Mouse (Mus musculus) C2C12 (cell line): ENCODE measurements around the gene Slc36a3. TPM values are rescaled to one million over a fixed set of nuclear protein-coding genes. Genes with fewer than 3 reads are reported as not detected.
"Not testable (repeated sequence)": the region's sequence is repeated elsewhere in the genome, so short reads cannot be mapped to it uniquely, and the experiment has no call there.

Source experiments
- H3K27me3 ChIP-seq: one replicate; pipeline ENCODE4 v1.6.1; 2011; ENCODE audit not compliant: control insufficient read depth, insufficient read depth, insufficient read length
- H3K36me3 ChIP-seq: one replicate; pipeline ENCODE4 v1.6.1; 2011; ENCODE audit not compliant: control insufficient read depth, insufficient read depth
- H3K4me3 ChIP-seq: one replicate; pipeline ENCODE4 v1.5.1; 2011; ENCODE audit warnings: mild to moderate bottlenecking, control low read depth; ENCODE audit not compliant: poor library complexity, insufficient read depth, severe bottlenecking
- H3K79me2 ChIP-seq: one replicate; pipeline ENCODE4 v1.6.1; 2011; ENCODE audit not compliant: control insufficient read depth, insufficient read depth
- H3K79me3 ChIP-seq: one replicate; pipeline ENCODE4 v1.6.1; 2011; ENCODE audit warnings: low read depth, control low read depth
- H3ac ChIP-seq: one replicate; pipeline ENCODE3; 2011; ENCODE audit warnings: low read depth; ENCODE audit not compliant: control insufficient read depth, insufficient read length
- CEBPB ChIP-seq: IDR thresholded peaks from one replicate; pipeline ENCODE4 v1.6.1; 2011; ENCODE audit warnings: low read depth, mild to moderate bottlenecking, control low read depth, moderate library complexity
- CTCF ChIP-seq: IDR thresholded peaks from one replicate; pipeline ENCODE4 v1.5.1; 2011; ENCODE audit not compliant: control insufficient read depth, insufficient read depth, insufficient read length
- FOSL1 ChIP-seq: IDR thresholded peaks from one replicate; pipeline ENCODE4 v1.8.0; 2011; ENCODE audit warnings: mild to moderate bottlenecking, low read length; ENCODE audit not compliant: poor library complexity, insufficient read depth, severe bottlenecking
- MAX ChIP-seq: IDR thresholded peaks from one replicate; pipeline ENCODE4 v1.6.1; 2011; ENCODE audit warnings: mild to moderate bottlenecking, control low read depth
- MYOD1 ChIP-seq: IDR thresholded peaks from one replicate; pipeline ENCODE4 v1.6.1; 2011; ENCODE audit warnings: low read depth; ENCODE audit not compliant: control insufficient read depth, insufficient read length
- MYOG ChIP-seq: IDR thresholded peaks from one replicate; pipeline ENCODE4 v1.6.1; 2011; ENCODE audit not compliant: control insufficient read depth, insufficient read length; ENCODE audit errors: extremely low read depth
- USF1 ChIP-seq: IDR thresholded peaks from one replicate; pipeline ENCODE4 v1.6.1; 2011; ENCODE audit warnings: low read depth, mild to moderate bottlenecking, control low read depth, moderate library complexity
- polyA plus RNA-seq: library from polyadenylated mRNA; unstranded; fragments of >200 nt; fragmentation: generic; extraction: Trizol; gene quantifications from one replicate; pipeline ENCODE4 v1.2.1, GENCODE M21; 2012; ENCODE audit warnings: missing spikeins

The Slc36a3 gene
- polyA plus RNA-seq, 1 experiment = 0.01 TPM

- H3K79me2 ChIP-seq = no peaks in the 10 kb centered on the region
- H3ac ChIP-seq = no peak overlapping the region
- H3K79me3 ChIP-seq = no peaks in the 10 kb centered on the region
- H3K27me3 ChIP-seq = no peaks in the 10 kb centered on the region
- no peaks in the 10 kb centered on the region for H3K36me3 ChIP-seq
- no peak overlapping the region for H3K4me3 ChIP-seq
- TF ChIP-seq USF1 (no peak), MYOD1 (no peak), MYOG (no peak), MAX (no peak), FOSL1 (no peak)
Measured at GRCm38 (mm10) chr11:55120821-55121271, 30.7 kb downstream of the Slc36a3 start.

GRCm38 (mm10) chr11:55120279-55120678 lies 31.2 kb downstream of the Slc36a3 start:
- H3K79me3 ChIP-seq = no peaks in the 10 kb centered on the region
- H3ac ChIP-seq = no peak overlapping the region
- no peaks in the 10 kb centered on the region for H3K79me2 ChIP-seq
- TF ChIP-seq FOSL1 = no peak
- no peak for TF ChIP-seq CEBPB
- no peak for TF ChIP-seq MAX
- TF ChIP-seq CTCF = no peak
- TF ChIP-seq MYOD1 = no peak
- no peak for TF ChIP-seq USF1
- no peak for TF ChIP-seq MYOG
- H3K27me3 ChIP-seq = no peaks in the 10 kb centered on the region
- no peaks in the 10 kb centered on the region for H3K36me3 ChIP-seq
- no peak overlapping the region for H3K4me3 ChIP-seq

- Histone ChIP-seq H3ac (no peak overlapping the region), H3K79me3 (no peaks in the 10 kb centered on the region), H3K36me3 (no peaks in the 10 kb centered on the region), H3K4me3 (no peak overlapping the region), H3K27me3 (no peaks in the 10 kb centered on the region), H3K79me2 (no peaks in the 10 kb centered on the region)
- no peak for TF ChIP-seq MAX
- TF ChIP-seq MYOG = no peak
- no peak for TF ChIP-seq FOSL1
- no peak for TF ChIP-seq MYOD1
- no peak for TF ChIP-seq CEBPB
Measured at GRCm38 (mm10) chr11:55117031-55117430, 34.5 kb downstream of the Slc36a3 start.

GRCm38 (mm10) chr11:55116004-55116403 lies 35.5 kb downstream of the Slc36a3 start:
- Histone ChIP-seq H3K36me3 (no peaks in the 10 kb centered on the region), H3K79me3 (no peaks in the 10 kb centered on the region), H3K27me3 (no peaks in the 10 kb centered on the region), H3K4me3 (no peak overlapping the region), H3ac (no peak overlapping the region), H3K79me2 (no peaks in the 10 kb centered on the region)
- no peak for TF ChIP-seq MAX
- no peak for TF ChIP-seq MYOD1

- TF ChIP-seq USF1 (no peak), CTCF (no peak), MYOG (no peak), MAX (no peak), MYOD1 (no peak), CEBPB (no peak), FOSL1 (no peak)
- Histone ChIP-seq H3K36me3 (no peaks in the 10 kb centered on the region), H3K79me2 (no peaks in the 10 kb centered on the region), H3K27me3 (no peaks in the 10 kb centered on the region), H3K4me3 (no peak overlapping the region), H3ac (no peak overlapping the region), H3K79me3 (no peaks in the 10 kb centered on the region)
Measured at GRCm38 (mm10) chr11:55114291-55114690, 37.2 kb downstream of the Slc36a3 start.

GRCm38 (mm10) chr11:55113861-55114250 lies 37.7 kb downstream of the Slc36a3 start:
- H3ac ChIP-seq, H3K79me2 ChIP-seq, H3K27me3 ChIP-seq, H3K79me3 ChIP-seq, H3K4me3 ChIP-seq, H3K36me3 ChIP-seq: not testable (repeated sequence)
